Mouse (Mus musculus) erythroblast, embryonic 14.5 days (primary cell): Measurements from ENCODE around the gene Hist1h2bk. TPM values are rescaled to one million over a fixed set of nuclear protein-coding genes. Genes with fewer than 3 reads are reported as not detected.
"Not testable (repeated sequence)": the region's sequence is repeated elsewhere in the genome, so short reads cannot be mapped to it uniquely, and the experiment has no call there.

Source experiments
- H3K27me3 ChIP-seq: 2 replicates; pipeline ENCODE4 v1.6.1; 2012; ENCODE audit warnings: inconsistent platforms; ENCODE audit not compliant: control insufficient read depth
- H3K36me3 ChIP-seq: 2 replicates; pipeline ENCODE4 v1.6.1; 2012; ENCODE audit warnings: mild to moderate bottlenecking, inconsistent platforms; ENCODE audit not compliant: control insufficient read depth
- H3K4me1 ChIP-seq: 2 replicates; pipeline ENCODE4 v1.6.1; 2012; ENCODE audit warnings: inconsistent platforms; ENCODE audit not compliant: control insufficient read depth
- H3K4me3 ChIP-seq: replicated peaks from 2 replicates; pipeline ENCODE3; 2012; ENCODE audit warnings: moderate library complexity, mild to moderate bottlenecking, inconsistent platforms
- H3K9me3 ChIP-seq: 2 replicates; pipeline ENCODE4 v1.6.1; 2012; ENCODE audit warnings: low read length, inconsistent platforms, mixed read lengths; ENCODE audit not compliant: control insufficient read depth
- GATA1 ChIP-seq: IDR thresholded peaks from 2 replicates; pipeline ENCODE4 v1.6.1; 2012; ENCODE audit warnings: low read length, inconsistent platforms, mixed read lengths
- TAL1 ChIP-seq: IDR thresholded peaks from 3 replicates; pipeline ENCODE4 v1.6.1; 2012; ENCODE audit warnings: low read length, inconsistent platforms, mixed read lengths
- polyA plus RNA-seq: library from polyadenylated mRNA; stranded (reverse); fragments of >175 nt; gene quantifications from 2 replicates; pipeline ENCODE4 v1.2.3, GENCODE M21; 2012

Gene Hist1h2bk
- polyA plus RNA-seq, 1 experiment = 13.9 TPM

DNA sequence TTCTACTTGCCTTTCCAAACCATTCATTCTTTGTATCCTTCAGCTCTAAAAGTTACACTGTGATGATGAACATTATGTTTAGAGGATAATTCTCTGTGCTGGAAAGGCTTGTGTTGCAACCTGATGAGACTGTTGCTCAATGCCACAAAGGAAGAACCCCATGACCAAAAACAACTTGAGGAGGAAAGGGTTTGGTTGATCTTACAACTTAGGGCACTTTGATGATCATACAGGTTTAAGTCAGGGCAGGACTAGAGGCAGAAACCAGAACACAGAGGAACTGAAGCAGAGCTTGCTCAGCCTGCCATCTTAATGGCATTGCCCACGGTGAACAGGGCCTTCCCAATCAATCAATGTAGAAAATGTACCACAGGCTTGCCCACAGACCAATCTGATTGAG, 25.8 kb downstream of the Hist1h2bk start:
- Histone ChIP-seq H3K4me3 (no peak overlapping the region), H3K27me3 (no peaks in the 10 kb centered on the region), H3K9me3 (no peaks in the 10 kb centered on the region), H3K4me1 (no peaks in the 10 kb centered on the region), H3K36me3 (no peaks in the 10 kb centered on the region)
- no peak for TF ChIP-seq GATA1
- TF ChIP-seq TAL1 = no peak

DNA sequence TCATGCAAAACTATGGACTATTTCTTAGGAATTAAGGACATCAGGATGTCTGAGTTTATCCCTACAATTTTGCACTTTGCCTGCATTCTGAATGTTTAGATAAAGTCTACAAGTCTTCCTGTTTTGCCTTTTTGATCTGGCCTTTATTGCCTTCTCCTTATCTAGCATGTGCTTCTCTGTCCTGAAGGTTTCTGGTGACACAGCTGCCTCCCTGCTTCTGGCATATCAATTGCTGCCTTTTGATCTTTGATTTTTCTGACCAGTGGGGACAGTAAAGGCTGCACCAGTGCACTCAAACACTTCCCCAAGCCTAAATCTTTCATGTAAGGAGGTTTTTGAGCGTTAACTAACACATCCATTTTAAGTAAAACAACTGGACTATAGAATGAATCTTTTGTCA, 27.8 kb downstream of the Hist1h2bk start:
- no peaks in the 10 kb centered on the region for H3K4me1 ChIP-seq
- no peaks in the 10 kb centered on the region for H3K27me3 ChIP-seq
- TF ChIP-seq TAL1 = no peak
- TF ChIP-seq GATA1 = no peak
- no peak overlapping the region for H3K4me3 ChIP-seq
- H3K36me3 ChIP-seq = no peaks in the 10 kb centered on the region
- no peaks in the 10 kb centered on the region for H3K9me3 ChIP-seq

DNA sequence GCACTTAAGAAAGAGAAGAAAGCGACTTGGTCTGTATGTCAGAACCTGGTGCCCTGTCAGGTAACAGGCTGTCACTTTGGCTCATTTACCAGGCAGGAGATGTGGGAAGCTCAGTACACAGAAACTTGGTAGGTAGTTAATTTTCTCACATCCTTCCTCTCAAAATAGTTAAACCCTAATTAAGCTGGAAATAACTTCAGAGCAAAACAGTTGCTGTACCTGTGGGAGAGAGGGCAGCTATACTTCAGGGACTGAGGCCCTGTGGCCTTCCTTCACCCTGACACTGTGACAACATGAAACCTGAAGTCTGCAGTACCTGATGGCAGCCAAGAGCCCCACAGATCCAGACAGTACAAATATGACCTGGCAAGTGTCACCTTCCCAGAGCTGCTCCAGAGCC, 48.5 kb downstream of the Hist1h2bk start, which contains the start of gene Vmn1r188:
Gene Vmn1r188, plus strand, starts transcription at position 301 of the 400 bp plus-strand sequence.
- not testable (repeated sequence) for H3K4me1 ChIP-seq, H3K36me3 ChIP-seq, H3K4me3 ChIP-seq, H3K9me3 ChIP-seq, H3K27me3 ChIP-seq

Other genes with a start within 250 kb of the Hist1h2bk start
- 15.8 and 41.3 TPM in 2 replicates for gene Hist1h2an, start 248.7 kb upstream of the Hist1h2bk start, polyA plus RNA-seq
- 2.2 and 5.1 TPM in 2 replicates for gene Hist1h2bp, start 248.4 kb upstream of the Hist1h2bk start, polyA plus RNA-seq
- gene Hist1h2bq, start 225.7 kb upstream of the Hist1h2bk start, polyA plus RNA-seq = 12.6 and 20.2 TPM in 2 replicates
- 4,119 and 4,310 TPM in 2 replicates for gene Hist1h2ao, start 225.4 kb upstream of the Hist1h2bk start, polyA plus RNA-seq
- gene Hist1h4m, start 224.1 kb upstream of the Hist1h2bk start, polyA plus RNA-seq = 26.4 and 43.3 TPM in 2 replicates
- 0.78 and 5.7 TPM in 2 replicates for gene Hist1h4n, start 203.7 kb upstream of the Hist1h2bk start, polyA plus RNA-seq
- 9,149 and 11,620 TPM in 2 replicates for gene Hist1h2ap, start 202.4 kb upstream of the Hist1h2bk start, polyA plus RNA-seq
- gene Hist1h2br, start 202.1 kb upstream of the Hist1h2bk start, polyA plus RNA-seq = 12.4 and 21.9 TPM in 2 replicates
- not detected in 2 replicates for gene Zfp184, start 90.8 kb upstream of the Hist1h2bk start, polyA plus RNA-seq
- not detected in 2 replicates for gene Pom121l2, start 54.7 kb upstream of the Hist1h2bk start, polyA plus RNA-seq
- not detected in 2 replicates for gene Prss16, start 26.1 kb upstream of the Hist1h2bk start, polyA plus RNA-seq
- gene Hist1h2ah, start 302 bp upstream of the Hist1h2bk start, polyA plus RNA-seq = 105 and 181 TPM in 2 replicates
- 24.7 and 42.0 TPM in 2 replicates for gene Hist1h4i, start 5.5 kb downstream of the Hist1h2bk start, polyA plus RNA-seq
- gene Hist1h2ag, start 7.1 kb downstream of the Hist1h2bk start, polyA plus RNA-seq = 9.1 and 21.8 TPM in 2 replicates
- gene Hist1h2bj, start 7.3 kb downstream of the Hist1h2bk start, polyA plus RNA-seq = 17.0 and 19.6 TPM in 2 replicates
- not detected in 2 replicates for gene Vmn1r188, start 48.6 kb downstream of the Hist1h2bk start, polyA plus RNA-seq
- not detected in 2 replicates for gene Vmn1r189, start 70.0 kb downstream of the Hist1h2bk start, polyA plus RNA-seq
- gene Vmn1r191, start 148.1 kb downstream of the Hist1h2bk start, polyA plus RNA-seq = not detected in 2 replicates
- 0.01 TPM in 1 of 2 replicates, not detected in the other for gene Vmn1r192, start 155.3 kb downstream of the Hist1h2bk start, polyA plus RNA-seq
- 0.01 TPM in 1 of 2 replicates, not detected in the other for gene Vmn1r193, start 187.3 kb downstream of the Hist1h2bk start, polyA plus RNA-seq
- gene Vmn1r194, start 208.3 kb downstream of the Hist1h2bk start, polyA plus RNA-seq = not detected in 2 replicates
- gene Vmn1r195, start 234.7 kb downstream of the Hist1h2bk start, polyA plus RNA-seq = not detected in 2 replicates